Mouse (Mus musculus) limb, embryonic 11.5 days (tissue): ENCODE results near the gene Gfer. TPM values are rescaled to one million over a fixed set of nuclear protein-coding genes. Genes with fewer than 3 reads are reported as not detected.
"Not testable (repeated sequence)": the region's sequence is repeated elsewhere in the genome, so short reads cannot be mapped to it uniquely, and the experiment has no call there.

Experiments used
- ATAC-seq: fragments of 200-750 bp; cut with Nextera tagmentation; 2 replicates; pipeline ENCODE4 v1.8.0; 2017; ENCODE audit warnings: low read depth; ENCODE audit not compliant: insufficient number of reproducible peaks, low FRiP score, low TSS enrichment
- DNase-seq: peaks from one replicate; pipeline ENCODE4 v3.0.0-alpha.2; 2015; ENCODE audit warnings: low spot score
- H3K27ac ChIP-seq: fragments of 300-500 bp; sonication (generic); replicated peaks from 2 replicates; pipeline ENCODE4 v1.5.1; 2014; ENCODE audit warnings: low read depth, mild to moderate bottlenecking, low read length
- H3K27me3 ChIP-seq: fragments of 300-500 bp; sonication (generic); 2 replicates; pipeline ENCODE4 v1.6.1; 2014; ENCODE audit warnings: mild to moderate bottlenecking, low read length, mixed read lengths; ENCODE audit not compliant: control insufficient read depth, insufficient read depth
- H3K36me3 ChIP-seq: fragments of 300-500 bp; sonication (generic); 2 replicates; pipeline ENCODE4 v1.6.1; 2014; ENCODE audit warnings: mild to moderate bottlenecking, low read length, moderate library complexity, mixed read lengths; ENCODE audit not compliant: control insufficient read depth, insufficient read depth
- H3K4me1 ChIP-seq: fragments of 300-500 bp; sonication (generic); 2 replicates; pipeline ENCODE4 v1.6.1; 2014; ENCODE audit warnings: low read length, mixed read lengths; ENCODE audit not compliant: control insufficient read depth, insufficient read depth
- H3K4me2 ChIP-seq: fragments of 300-500 bp; sonication (generic); 2 replicates; pipeline ENCODE4 v1.6.1; 2014; ENCODE audit warnings: low read depth, mild to moderate bottlenecking, moderate library complexity; ENCODE audit not compliant: severe bottlenecking
- H3K4me3 ChIP-seq: fragments of 300-500 bp; sonication (generic); 2 replicates; pipeline ENCODE4 v1.5.1; 2014; ENCODE audit warnings: low read depth, low read length
- H3K9ac ChIP-seq: fragments of 300-500 bp; sonication (generic); 2 replicates; pipeline ENCODE4 v1.6.1; 2014; ENCODE audit warnings: mild to moderate bottlenecking, low read length
- H3K9me3 ChIP-seq: fragments of 300-500 bp; sonication (generic); 2 replicates; pipeline ENCODE4 v1.6.1; 2016; ENCODE audit warnings: low read length; ENCODE audit not compliant: control insufficient read depth
- WGBS: fragments of 180-500 bp; shearing (Covaris S2); extraction: QIAGEN DNeasy Blood & Tissue Kit; methylation state at CpG from one replicate; pipeline ENCODE4 v1.1.7; 2014; 5-methylcytosine and 5-hydroxymethylcytosine counted together
- polyA plus RNA-seq: library from polyadenylated mRNA; unstranded; fragments of >200 nt; fragmentation: Nextera tagmentation; extraction: Ambion mirVana; gene quantifications from 2 replicates; pipeline ENCODE4 v1.2.1, GENCODE M21; 2014

The Gfer gene
- polyA plus RNA-seq, 1 experiment from 2014 or later, result 53.0 TPM

DNA sequence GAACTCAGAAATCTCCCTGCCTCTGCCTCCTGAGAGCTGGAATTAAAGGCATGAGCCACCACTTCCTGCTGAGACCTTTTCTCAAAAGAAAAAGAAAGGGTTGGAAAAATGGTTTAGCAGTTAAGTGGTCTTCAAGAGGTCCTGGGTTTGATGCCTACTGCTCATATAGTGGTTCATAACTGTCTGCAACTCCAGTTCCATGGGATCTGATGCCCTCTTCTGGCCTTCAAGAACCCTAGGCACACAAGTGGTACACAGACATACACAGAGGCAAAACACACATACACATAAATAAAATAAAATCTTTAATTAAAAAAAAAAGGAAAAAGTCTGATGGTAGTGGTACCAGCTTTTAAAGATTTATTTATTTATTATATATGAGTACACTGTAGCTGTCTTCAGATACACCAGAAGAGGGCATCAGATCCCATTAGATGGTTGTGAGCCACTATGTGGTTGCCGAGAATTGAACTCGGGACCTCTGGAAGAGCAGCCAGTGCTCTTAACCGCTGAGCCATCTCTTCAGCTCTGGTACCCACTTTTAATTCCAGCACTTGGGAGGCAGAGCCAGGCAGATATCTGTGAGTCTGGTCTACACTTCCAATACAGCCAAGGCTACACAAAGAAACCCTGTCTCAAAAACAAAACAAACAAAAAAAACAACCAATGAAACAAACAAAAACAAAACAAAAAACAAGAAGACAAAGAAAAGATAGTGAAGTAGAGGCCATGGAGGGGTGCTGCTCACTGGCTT, 29.9 kb upstream of the Gfer start:
- H3K9ac ChIP-seq, result no peak overlapping the region
- DNase-seq (no peak), ATAC-seq (no peak)
- no peak overlapping the region for H3K4me3 ChIP-seq
- no peaks in the 10 kb centered on the region for H3K9me3 ChIP-seq
- no peak overlapping the region for H3K27ac ChIP-seq
- H3K36me3 ChIP-seq, result peaks cover 6% of the 10 kb centered on the region
- H3K27me3 ChIP-seq, result no peaks in the 10 kb centered on the region
- 66% methylated on average over 3 of the region's 3 CpGs for WGBS
- H3K4me1 ChIP-seq, result peaks cover 9% of the 10 kb centered on the region; the same call in 1 of the 2 replicates
- no peak overlapping the region for H3K4me2 ChIP-seq

DNA sequence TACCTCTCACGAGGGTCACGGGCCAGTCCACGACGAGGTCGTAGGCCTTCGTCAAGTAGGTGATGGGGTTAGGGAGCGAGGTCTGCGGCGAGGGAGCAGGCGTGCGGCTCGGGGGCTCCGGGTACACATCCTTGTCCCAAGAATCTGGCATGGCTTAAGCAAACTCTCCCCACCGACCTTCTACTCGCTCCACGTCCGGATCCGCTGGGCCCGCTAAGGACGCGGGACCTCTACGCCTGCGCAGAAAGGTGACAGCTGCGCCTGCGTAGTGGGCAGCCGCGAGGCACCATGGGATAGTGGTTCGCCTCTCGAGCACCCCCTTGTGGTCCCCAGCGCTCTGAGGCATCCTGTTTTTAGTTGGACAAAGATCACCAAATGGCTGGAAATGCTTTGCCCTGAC, 28.2 kb upstream of the Gfer start, which contains the start of gene Ndufb10:
Gene Ndufb10 (minus strand): TSS at position 295 of the 400 bp plus-strand sequence.
- Histone ChIP-seq H3K4me2 (peak within 1 kb of the TSS; percentile 79), H3K9ac (peak within 1 kb of the TSS; percentile 78), H3K27me3 (no peaks in the 10 kb centered on the region), H3K9me3 (no peaks in the 10 kb centered on the region), H3K4me1 (peaks cover 9% of the 10 kb centered on the region; the same call in 1 of the 2 replicates), H3K27ac (peak within 1 kb of the TSS; percentile 47), H3K36me3 (peaks cover 6% of the 10 kb centered on the region), H3K4me3 (peak within 1 kb of the TSS; percentile 83)
- DNase-seq, result peak; percentile 99
- under 1% methylated on average over 30 of the region's 30 CpGs for WGBS
- ATAC-seq, result peak; percentile 67

DNA sequence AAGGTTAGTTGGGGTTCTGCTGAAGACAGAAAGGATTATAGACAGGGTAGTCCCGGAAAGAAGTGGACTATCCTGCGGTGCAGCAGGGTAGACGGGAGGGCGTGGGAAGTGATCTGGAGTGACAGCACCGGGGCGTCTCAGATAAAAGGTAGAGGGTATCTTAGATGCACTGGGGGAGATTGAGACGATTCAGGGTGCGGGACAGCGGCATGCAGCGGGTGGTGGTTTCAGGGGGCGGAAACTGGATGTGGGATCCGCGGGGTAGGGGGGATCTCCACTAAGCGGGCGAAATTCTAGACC, 27.9 kb upstream of the Gfer start:
- peaks cover 9% of the 10 kb centered on the region; the same call in 1 of the 2 replicates for H3K4me1 ChIP-seq
- peak overlapping the region; percentile 83 for H3K4me3 ChIP-seq
- under 1% methylated on average over 15 of the region's 15 CpGs for WGBS
- peaks cover 6% of the 10 kb centered on the region for H3K36me3 ChIP-seq
- DNase-seq (no peak), ATAC-seq (no peak)
- peak overlapping the region; percentile 47 for H3K27ac ChIP-seq
- no peaks in the 10 kb centered on the region for H3K27me3 ChIP-seq
- no peaks in the 10 kb centered on the region for H3K9me3 ChIP-seq
- peak overlapping the region; percentile 78 for H3K9ac ChIP-seq
- peak overlapping the region; percentile 79 for H3K4me2 ChIP-seq

DNA sequence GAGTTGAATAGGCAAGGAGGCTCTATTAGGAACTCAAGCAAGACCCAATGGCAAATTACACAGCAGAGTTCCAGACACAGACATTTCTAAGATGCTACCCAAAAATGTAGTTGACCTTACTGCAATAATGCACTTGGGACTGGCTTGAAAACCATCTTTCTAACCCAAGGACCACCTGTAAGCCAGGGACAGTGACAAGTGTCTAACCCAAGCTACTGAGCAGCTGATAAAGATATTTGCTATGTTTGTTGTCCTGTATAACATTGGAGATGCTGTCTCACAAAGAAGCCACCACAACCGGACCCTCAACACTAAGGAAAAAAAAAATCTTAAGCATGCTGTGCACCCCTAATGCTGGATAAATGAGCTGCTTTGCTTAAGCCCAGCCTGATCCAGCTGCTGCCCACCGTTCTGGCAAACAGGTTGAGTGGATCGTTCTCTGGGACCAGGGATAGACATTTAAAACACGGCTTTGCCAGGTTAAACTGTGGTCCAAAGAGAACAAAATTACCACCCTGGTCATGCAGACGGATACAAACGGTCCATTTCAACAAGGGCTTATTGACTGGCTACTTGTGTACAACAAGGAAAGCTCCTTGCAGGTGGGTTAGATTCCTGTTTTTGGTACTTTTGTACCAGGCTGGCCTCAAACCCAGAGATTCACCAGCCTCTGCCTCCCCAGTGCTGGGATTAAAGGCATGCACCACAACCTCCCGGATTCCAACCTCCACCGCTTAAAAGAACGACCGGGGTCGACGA, 27.3 kb upstream of the Gfer start:
- Histone ChIP-seq H3K9ac (peak overlapping the region; percentile 78), H3K27me3 (no peaks in the 10 kb centered on the region), H3K4me2 (peak overlapping the region; percentile 79), H3K27ac (peak overlapping the region; percentile 47), H3K9me3 (no peaks in the 10 kb centered on the region), H3K4me3 (peak overlapping the region; percentile 83), H3K36me3 (peaks cover 6% of the 10 kb centered on the region), H3K4me1 (peaks cover 9% of the 10 kb centered on the region; the same call in 1 of the 2 replicates)
- no peak for ATAC-seq
- peak; percentile 30 for DNase-seq
- 4% methylated on average over 12 of the region's 12 CpGs for WGBS

DNA sequence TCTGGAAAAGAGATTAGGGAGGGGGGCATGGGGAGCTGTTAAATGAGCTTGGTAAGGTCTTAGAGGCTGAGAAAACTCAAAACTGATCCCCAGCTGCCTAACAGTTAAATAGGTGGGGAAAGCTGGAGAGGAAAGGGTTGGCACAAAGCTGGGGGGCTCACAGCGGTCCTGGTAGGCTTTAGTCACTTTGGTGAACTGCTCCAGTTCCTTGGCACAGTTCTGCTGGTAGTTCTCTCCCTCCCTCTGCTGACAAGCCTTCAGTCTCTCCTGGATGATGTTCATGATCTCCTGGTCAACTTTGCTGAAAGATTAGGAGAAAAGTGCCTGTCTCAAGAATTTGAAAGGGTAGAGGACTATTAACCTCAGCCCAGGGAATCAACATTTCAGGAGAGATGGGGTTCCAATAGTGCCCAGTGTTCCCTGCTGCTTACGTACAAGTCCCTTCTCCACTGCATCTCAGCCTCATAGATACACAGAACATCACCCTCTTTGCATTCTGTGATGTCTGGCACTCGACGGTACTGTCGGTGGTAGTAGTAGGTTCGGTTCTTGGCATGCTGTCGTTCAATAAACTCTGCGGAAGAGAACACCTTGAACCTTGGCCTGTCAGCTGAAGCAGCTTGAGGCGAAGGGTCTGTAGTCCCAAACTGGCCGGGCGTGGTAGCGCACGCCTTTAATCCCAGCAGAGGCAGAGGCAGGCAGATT, 26.4 kb upstream of the Gfer start:
- no peaks in the 10 kb centered on the region for H3K27me3 ChIP-seq
- H3K36me3 ChIP-seq, result peaks cover 8% of the 10 kb centered on the region
- ATAC-seq (no peak), DNase-seq (no peak)
- H3K4me3 ChIP-seq, result peak overlapping the region; percentile 1; the same call in 1 of the 2 replicates
- H3K27ac ChIP-seq, result no peak overlapping the region
- peaks cover 9% of the 10 kb centered on the region; the same call in 1 of the 2 replicates for H3K4me1 ChIP-seq
- no peak overlapping the region for H3K9ac ChIP-seq
- H3K4me2 ChIP-seq, result no peak overlapping the region
- H3K9me3 ChIP-seq, result no peaks in the 10 kb centered on the region
- 31% methylated on average over 13 of the region's 13 CpGs for WGBS

DNA sequence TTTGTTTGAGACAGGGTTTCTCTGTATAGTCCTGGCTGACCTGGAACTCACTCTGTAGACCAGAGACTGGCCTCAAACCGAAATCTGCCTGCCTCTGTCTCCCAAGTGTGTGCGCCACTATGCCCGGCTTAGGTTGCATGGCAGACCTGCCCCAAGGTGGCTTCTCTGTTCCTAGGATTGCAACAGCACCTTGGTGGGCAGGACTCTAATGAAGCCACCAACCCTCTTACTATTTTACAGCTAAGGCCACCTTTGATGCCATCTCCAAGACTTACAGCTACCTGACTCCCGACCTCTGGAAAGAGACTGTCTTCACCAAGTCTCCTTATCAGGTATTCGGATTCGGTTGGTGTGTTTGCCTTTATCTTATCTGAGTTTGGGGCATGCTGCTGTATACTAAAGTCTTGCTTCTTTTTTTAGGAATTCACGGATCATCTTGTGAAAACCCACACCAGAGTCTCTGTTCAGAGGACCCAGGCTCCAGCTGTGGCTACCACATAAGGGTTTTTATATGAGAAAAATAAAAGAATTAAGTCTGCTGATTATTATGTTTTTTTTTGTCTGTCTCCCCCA, 25.5 kb upstream of the Gfer start:
- H3K9me3 ChIP-seq, H3K4me1 ChIP-seq, H3K27ac ChIP-seq, H3K27me3 ChIP-seq, ATAC-seq, DNase-seq: not testable (repeated sequence)
- Histone ChIP-seq H3K4me3 (peak overlapping the region; percentile 81), H3K9ac (peak overlapping the region; percentile 43; the same call in 1 of the 2 replicates), H3K4me2 (peak overlapping the region; percentile 60), H3K36me3 (peaks cover 14% of the 10 kb centered on the region)
- WGBS, result 63% methylated on average over 7 of the region's 7 CpGs

- not testable (repeated sequence) for H3K4me1 ChIP-seq, H3K27ac ChIP-seq, H3K9me3 ChIP-seq, DNase-seq, ATAC-seq, H3K27me3 ChIP-seq
- peaks cover 14% of the 10 kb centered on the region for H3K36me3 ChIP-seq
- under 1% methylated on average over 10 of the region's 11 CpGs for WGBS
- peak overlapping the region; percentile 60 for H3K4me2 ChIP-seq
- peak overlapping the region; percentile 90 for H3K9ac ChIP-seq
- peak overlapping the region; percentile 81 for H3K4me3 ChIP-seq
Measured at GRCm38 (mm10) chr17:24720616-24721015, 24.7 kb upstream of the Gfer start.
